ENCODE assay signal across 8 mouse cellular contexts in the genomic region with DNA sequence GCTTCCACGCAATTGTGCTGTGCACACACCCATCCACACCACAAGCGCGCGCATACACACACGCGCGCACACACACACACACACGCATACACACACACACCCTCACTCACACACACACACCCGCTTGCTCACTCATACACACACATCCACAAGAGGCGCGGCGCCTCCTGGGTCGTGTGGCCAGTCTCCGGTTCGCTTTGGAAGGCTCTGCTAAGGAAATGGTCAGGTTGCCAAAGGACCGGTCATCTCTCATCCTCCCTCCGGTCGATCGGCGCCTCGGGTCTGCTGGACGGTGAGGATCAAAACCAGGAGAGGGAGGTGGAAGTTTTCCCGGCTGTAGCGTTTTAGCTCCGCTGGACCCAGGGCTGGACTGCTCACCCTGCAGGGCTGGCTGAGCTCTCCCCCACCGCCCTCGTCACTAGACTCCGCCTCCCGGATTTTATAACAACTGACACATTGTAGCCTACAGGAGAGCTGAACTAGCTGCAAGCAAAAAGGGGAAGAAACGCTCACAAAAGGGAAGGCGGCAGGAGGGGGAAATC. TPM values are rescaled to one million over a fixed set of nuclear protein-coding genes. Genes with fewer than 3 reads are reported as not detected.
A peak's percentile ranks its signal among the peaks of the same experiment; 100 is the strongest.
DNase-seq lines count a peak whose midpoint lies in the region; ATAC-seq and TF ChIP-seq lines count a peak whose summit lies in the region.

A gene (minus strand): TSS at position 372 of the 542 bp plus-strand sequence.

- DNase-seq in MN1 (ENCODE audit: low spot score), result peak; percentile 91
- peak; percentile 91 to 94 for DNase-seq in cerebellum, adult 2 months
- peak; percentile 79 to 93 for DNase-seq in frontal cortex, adult 2 months (ENCODE audit: extremely low spot score in 1 of 2, low spot score in 1 of 2)
- peak; percentile 86 for DNase-seq in hindbrain, embryonic 11.5 days (ENCODE audit: low spot score)
- peak; percentile 78 to 84 for DNase-seq in layer of hippocampus, postnatal 10 days (ENCODE audit: low spot score in 2 of 2)
- peak; percentile 87 for DNase-seq in lung, postnatal 0 days (ENCODE audit: low spot score)
- peak; percentile 70 for DNase-seq in ovary, postnatal 14 days (ENCODE audit: low spot score)
- peak; percentile 62 for DNase-seq in thymus, postnatal 14 days

- TF ChIP-seq EP300 in lung, postnatal 0 days (IDR thresholded peaks at IDR 0.05), result no peak

- peak within 1 kb of the TSS; percentile 56 for H3K4me2 ChIP-seq in hindbrain, embryonic 11.5 days (replicated peaks; ENCODE audit: low read depth, low read length)
- peak within 1 kb of the TSS; percentile 79 for H3K4me2 ChIP-seq in lung, postnatal 0 days (replicated peaks; ENCODE audit: low read depth, low read length)

- ATAC-seq in hindbrain, embryonic 11.5 days (ENCODE audit: low FRiP score), result peak; percentile 87
- ATAC-seq in lung, postnatal 0 days, result peak; percentile 91

- peak within 1 kb of the TSS; percentile 75 for H3K27ac ChIP-seq in cerebellum, adult 2 months (ENCODE audit: insufficient read depth, low read length)
- H3K27ac ChIP-seq in hindbrain, embryonic 11.5 days (ENCODE audit: low read depth, low read length), result peak within 1 kb of the TSS; percentile 88
- no peak within 1 kb of the TSS for H3K27ac ChIP-seq in lung, postnatal 0 days (ENCODE audit: low read length)

- H3K4me3 ChIP-seq in cerebellum, adult 2 months (replicated peaks; ENCODE audit: insufficient read depth, low read depth, low read length), result peak within 1 kb of the TSS; percentile 70
- H3K4me3 ChIP-seq in hindbrain, embryonic 11.5 days (ENCODE audit: low read depth, low read length), result peak within 1 kb of the TSS; percentile 83
- peak within 1 kb of the TSS; percentile 51 for H3K4me3 ChIP-seq in lung, postnatal 0 days (ENCODE audit: low read depth, low read length)

- H3K27me3 ChIP-seq in cerebellum, adult 2 months (ENCODE audit: control insufficient read depth, insufficient read depth, low read length), result no peaks in the 10 kb centered on the region
- H3K27me3 ChIP-seq in hindbrain, embryonic 11.5 days (ENCODE audit: control insufficient read depth, insufficient read depth, low read length), result no peaks in the 10 kb centered on the region
- no peaks in the 10 kb centered on the region for H3K27me3 ChIP-seq in lung, postnatal 0 days (replicated peaks; ENCODE audit: insufficient read depth, low read length)

- no peaks in the 10 kb centered on the region for H3K9me3 ChIP-seq in hindbrain, embryonic 11.5 days (ENCODE audit: control insufficient read depth, low read length)
- H3K9me3 ChIP-seq in lung, postnatal 0 days (ENCODE audit: low read length), result no peaks in the 10 kb centered on the region

- under 1% methylated on average over 31 of the region's 31 CpGs for WGBS in cerebellum, adult 2 months
- WGBS in hindbrain, embryonic 11.5 days, result under 1% methylated on average over 31 of the region's 31 CpGs
- WGBS in lung, postnatal 0 days, result 2% methylated on average over 31 of the region's 31 CpGs

- no peak for TF ChIP-seq CTCF in cerebellum, adult 2 months (IDR thresholded peaks at IDR 0.05; ENCODE audit: borderline replicate concordance, insufficient read depth, low read depth, low read length)
- TF ChIP-seq CTCF in lung, postnatal 0 days (IDR thresholded peaks at IDR 0.05), result peak; percentile 6; the same call in 1 of the 2 replicates

- H3K4me1 ChIP-seq in cerebellum, adult 2 months (ENCODE audit: control insufficient read depth, insufficient read depth, low read length), result peaks cover 9% of the 10 kb centered on the region
- H3K4me1 ChIP-seq in hindbrain, embryonic 11.5 days (replicated peaks; ENCODE audit: control insufficient read depth, insufficient read depth, low read length), result peaks cover 17% of the 10 kb centered on the region
- H3K4me1 ChIP-seq in lung, postnatal 0 days (ENCODE audit: insufficient read depth, low read depth, low read length), result 0 out of 2 replicates have a peak, but pooled peaks cover 3% of the 10 kb centered on the region

- peaks cover 5% of the 10 kb centered on the region for H3K36me3 ChIP-seq in hindbrain, embryonic 11.5 days (ENCODE audit: control insufficient read depth, insufficient read depth, low read length)
- H3K36me3 ChIP-seq in lung, postnatal 0 days (ENCODE audit: insufficient read depth, low read length), result no peaks in the 10 kb centered on the region

- TF ChIP-seq POLR2A in cerebellum, adult 2 months (IDR thresholded peaks at IDR 0.05; ENCODE audit: borderline replicate concordance, insufficient read depth, low read length), result peak; percentile 86

- H3K9ac ChIP-seq in hindbrain, embryonic 11.5 days (ENCODE audit: low read depth, low read length), result peak within 1 kb of the TSS; percentile 90
- peak within 1 kb of the TSS; percentile 36 for H3K9ac ChIP-seq in lung, postnatal 0 days (replicated peaks; ENCODE audit: low read depth)

RNA-seq across cellular contexts. Expression of the gene that starts here (rescaled TPM):
- polyA plus RNA-seq in cerebellum, adult 2 months (2012; rRNA removed), result 99.2 and 101 TPM in 2 replicates
- polyA plus RNA-seq in frontal cortex, adult 2 months (2012; rRNA removed), result 123 and 124 TPM in 2 replicates
- polyA plus RNA-seq in hindbrain, embryonic 11.5 days (2014; fragmentation: Nextera tagmentation; extraction: Ambion mirVana), result 49.8 and 89.6 TPM in 2 replicates
- 100 to 1,000 TPM; 256 to 268 TPM for total RNA-seq in layer of hippocampus, postnatal 10 days (2021)
- 0.30 and 0.35 TPM in 2 replicates for polyA plus RNA-seq in lung, postnatal 0 days (2015; fragmentation: Nextera tagmentation; extraction: Ambion mirVana)

Comparison
In these comparisons a context has a peak if more than half of its experiments do, and no peak if none do; other contexts are left out.
1. RNA of the gene that starts here (polyA plus RNA-seq): 123 to 124 TPM in frontal cortex, adult 2 months, 99.2 to 101 TPM in cerebellum, adult 2 months and 49.8 to 89.6 TPM in hindbrain, embryonic 11.5 days; 0.30 to 0.35 TPM in lung, postnatal 0 days; every median in the first group is over 10 times any median in the second.
2. Peak in DNase-seq, ATAC-seq, H3K4me3 ChIP-seq, H3K9ac ChIP-seq and H3K4me2 ChIP-seq in lung, postnatal 0 days; RNA of the gene not detected or under 1 TPM.
3. Peak in every context shown above with its lines, with median percentiles within 50 percentile points of each other: DNase-seq and H3K4me3 ChIP-seq.